Mouse (Mus musculus) kidney, adult 2 months (tissue): ENCODE data around the gene Kcnab1. TPM values are rescaled to one million over a fixed set of nuclear protein-coding genes. Genes with fewer than 3 reads are reported as not detected.

Source experiments
- DNase-seq: peaks from one replicate; pipeline ENCODE4 v3.0.0; 2021
- H3K27ac ChIP-seq: fragments of 200-500 bp; 2 replicates; pipeline ENCODE4 v1.5.1; 2012; ENCODE audit warnings: low read depth, low read length, control low read depth, inconsistent platforms; ENCODE audit not compliant: insufficient read depth
- H3K27me3 ChIP-seq: fragments of 200-500 bp; replicated peaks from 2 replicates; pipeline ENCODE4 v1.6.1; 2012; ENCODE audit warnings: mild to moderate bottlenecking, moderate library complexity, low read length, inconsistent platforms; ENCODE audit not compliant: control insufficient read depth, insufficient read depth
- H3K36me3 ChIP-seq: fragments of 200-500 bp; 2 replicates; pipeline ENCODE4 v1.6.1; 2012; ENCODE audit warnings: mild to moderate bottlenecking, moderate library complexity, low read length, inconsistent platforms; ENCODE audit not compliant: control insufficient read depth, insufficient read depth
- H3K4me1 ChIP-seq: fragments of 200-500 bp; 2 replicates; pipeline ENCODE4 v1.6.1; 2011; ENCODE audit warnings: low read length; ENCODE audit not compliant: control insufficient read depth, insufficient read depth
- H3K4me3 ChIP-seq: fragments of 200-500 bp; 2 replicates; pipeline ENCODE4 v1.5.1; 2011; ENCODE audit warnings: mild to moderate bottlenecking, low read depth, low read length, control low read depth; ENCODE audit not compliant: insufficient read depth
- CTCF ChIP-seq: fragments of 200-500 bp; conservative IDR thresholded peaks from 2 replicates; pipeline ENCODE4 v1.5.1; 2011; ENCODE audit warnings: low read depth, mild to moderate bottlenecking, control low read depth, low read length, moderate library complexity, mixed read lengths; ENCODE audit not compliant: insufficient read depth, insufficient read length
- POLR2A ChIP-seq: fragments of 200-500 bp; IDR thresholded peaks from one replicate; pipeline ENCODE4 v1.6.1; 2011; ENCODE audit warnings: low read depth, low read length, control low read depth
- WGBS: fragments of 180-500 bp; shearing (Covaris S2); methylation state at CpG from one replicate; pipeline ENCODE4 v1.1.7; 2018; 5-methylcytosine and 5-hydroxymethylcytosine counted together
- polyA plus RNA-seq: library from polyadenylated mRNA; depleted of rRNA; stranded (reverse); fragments of >200 nt; gene quantifications from 2 replicates; pipeline ENCODE4 v1.2.3, GENCODE M21; 2012

Gene Kcnab1
- polyA plus RNA-seq, 1 experiment, result 0.59 TPM

- no peaks in the 10 kb centered on the region for H3K4me1 ChIP-seq
- H3K27ac ChIP-seq, result no peak overlapping the region
- no peak for DNase-seq
- TF ChIP-seq POLR2A, result no peak
- no peak for TF ChIP-seq CTCF
- no peak overlapping the region for H3K4me3 ChIP-seq
- H3K36me3 ChIP-seq, result no peaks in the 10 kb centered on the region
- H3K27me3 ChIP-seq, result no peaks in the 10 kb centered on the region
- WGBS, result 71% methylated on average over 6 of the region's 6 CpGs
Measured at GRCm38 (mm10) chr3:65204356-65205075, 95.3 kb downstream of the Kcnab1 start.

- Histone ChIP-seq H3K4me3 (no peak overlapping the region), H3K36me3 (no peaks in the 10 kb centered on the region), H3K27me3 (no peaks in the 10 kb centered on the region), H3K27ac (no peak overlapping the region), H3K4me1 (no peaks in the 10 kb centered on the region)
- 76% methylated on average over 8 of the region's 8 CpGs for WGBS
- TF ChIP-seq CTCF, result no peak
- TF ChIP-seq POLR2A, result no peak
- DNase-seq, result no peak
Measured at GRCm38 (mm10) chr3:65205539-65206020, 96.4 kb downstream of the Kcnab1 start.

GRCm38 (mm10) chr3:65213725-65214124 lies 104.5 kb downstream of the Kcnab1 start:
- Histone ChIP-seq H3K4me3 (no peak overlapping the region), H3K36me3 (no peaks in the 10 kb centered on the region), H3K27me3 (no peaks in the 10 kb centered on the region), H3K4me1 (no peaks in the 10 kb centered on the region), H3K27ac (no peak overlapping the region)
- TF ChIP-seq CTCF (no peak), POLR2A (no peak)
- WGBS, result 75% methylated on average over 2 of the region's 2 CpGs
- DNase-seq, result no peak

- TF ChIP-seq CTCF (no peak), POLR2A (no peak)
- Histone ChIP-seq H3K36me3 (no peaks in the 10 kb centered on the region), H3K27me3 (no peaks in the 10 kb centered on the region), H3K4me3 (no peak overlapping the region), H3K4me1 (no peaks in the 10 kb centered on the region), H3K27ac (no peak overlapping the region)
- WGBS, result 74% methylated on average over 2 of the region's 2 CpGs
- DNase-seq, result no peak
Measured at GRCm38 (mm10) chr3:65214635-65215034, 105.5 kb downstream of the Kcnab1 start.

- H3K27me3 ChIP-seq, result no peaks in the 10 kb centered on the region
- H3K36me3 ChIP-seq, result no peaks in the 10 kb centered on the region
- H3K27ac ChIP-seq, result no peak overlapping the region
- TF ChIP-seq CTCF (no peak), POLR2A (no peak)
- no peak overlapping the region for H3K4me3 ChIP-seq
- DNase-seq, result no peak
- 67% methylated on average over 7 of the region's 7 CpGs for WGBS
- H3K4me1 ChIP-seq, result no peaks in the 10 kb centered on the region
Measured at GRCm38 (mm10) chr3:65217673-65218579, 108.7 kb downstream of the Kcnab1 start.

GRCm38 (mm10) chr3:65220287-65220686 lies 111.1 kb downstream of the Kcnab1 start:
- Histone ChIP-seq H3K4me3 (no peak overlapping the region), H3K27ac (no peak overlapping the region), H3K36me3 (no peaks in the 10 kb centered on the region), H3K27me3 (no peaks in the 10 kb centered on the region), H3K4me1 (no peaks in the 10 kb centered on the region)
- TF ChIP-seq POLR2A (no peak), CTCF (no peak)
- no peak for DNase-seq

- TF ChIP-seq CTCF (no peak), POLR2A (no peak)
- no peaks in the 10 kb centered on the region for H3K4me1 ChIP-seq
- no peak overlapping the region for H3K27ac ChIP-seq
- H3K4me3 ChIP-seq, result no peak overlapping the region
- no peaks in the 10 kb centered on the region for H3K36me3 ChIP-seq
- 84% methylated on average over 2 of the region's 2 CpGs for WGBS
- H3K27me3 ChIP-seq, result no peaks in the 10 kb centered on the region
- no peak for DNase-seq
Measured at GRCm38 (mm10) chr3:65223635-65224034, 114.5 kb downstream of the Kcnab1 start.
